In the genomic region with DNA sequence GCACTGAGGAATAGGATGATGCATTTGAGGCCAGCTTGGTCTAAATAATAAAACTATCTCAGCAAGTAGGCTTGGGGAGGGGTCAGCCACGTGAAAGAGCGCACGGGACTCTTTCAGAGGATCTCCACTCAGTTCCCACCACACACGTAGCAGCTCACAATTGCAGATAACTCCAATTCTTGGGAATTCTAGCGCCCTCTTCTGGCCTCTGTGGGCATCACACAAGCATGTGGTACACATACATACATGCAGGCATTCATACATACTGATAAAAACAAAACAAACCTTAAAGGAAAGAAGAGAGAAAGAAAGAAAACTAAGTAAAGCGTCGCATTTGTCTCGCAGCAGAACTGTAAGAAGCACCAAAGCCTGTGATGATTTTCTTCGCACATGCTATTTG, we compare ENCODE assay signal across 10 mouse cellular contexts. TPM values are rescaled to one million over a fixed set of nuclear protein-coding genes. Genes with fewer than 3 reads are reported as not detected.
DNase-seq lines count a peak whose midpoint lies in the region; ATAC-seq lines count a peak whose summit lies in the region.
"Had no signal": no experiment of that assay in that cellular context is flagged by ENCODE, and none has a peak within 500 bp of the region (broad histone marks: within the 10 kb centered on the region; RNA-seq: fewer than 3 reads in every experiment).

No protein-coding gene starts in this region.

- intact Hi-C loops in left cerebral cortex, postnatal 4 days (cut with DNase I), result no loop called here
- intact Hi-C loops in left cerebral cortex, postnatal 36 days (cut with DNase I), result loop anchor here (5.0 kb wide), 1 partner anchor 63 kb away; no protein-coding TSS in a partner anchor
- intact Hi-C loops in gastrocnemius, postnatal 14 days (cut with DNase I; ENCODE audit: low total_unique reads), result no loop called here

- peak; percentile 42 for DNase-seq in CD4-positive, CD25-positive, alpha-beta regulatory T cell, adult 2 months (ENCODE audit: low read depth, low spot score)
- DNase-seq in left cerebral cortex, postnatal 4 days, result peak; percentile 4
- no peak for DNase-seq in left cerebral cortex, postnatal 36 days (ENCODE audit: low spot score in 2 of 2)
- peak; percentile 23 to 38 for DNase-seq in B cell, adult 2 months
- DNase-seq in cerebellum, postnatal 14 days, result peak; percentile 32 to 60
- no peak for DNase-seq in kidney, postnatal 36 days
- no peak for DNase-seq in gastrocnemius, postnatal 14 days
- DNase-seq: lung, postnatal 4 days had no signal

- ATAC-seq in CD4-positive, CD25-positive, alpha-beta regulatory T cell, adult 4 months, result no peak
- ATAC-seq: inflammation-experienced regulatory T-cells, adult 6 months had no signal

RNA-seq across cellular contexts. Expression of a gene that starts 2.3 kb away (rescaled TPM):
- polyA plus RNA-seq in CD4-positive, CD25-positive, alpha-beta regulatory T cell, adult 4 months (2017; shearing (Covaris generic)), result 10 to 100 TPM; 34.7 to 38.8 TPM
- total RNA-seq in left cerebral cortex, postnatal 4 days (2021), result 10 to 100 TPM; 16.0 to 17.9 TPM
- 10 to 100 TPM; 49.8 to 53.8 TPM for total RNA-seq in left cerebral cortex, postnatal 36 days (2021)
- under 1 TPM; 0.07 to 0.35 TPM for total RNA-seq in gastrocnemius, postnatal 14 days (2021)

RNA-seq across cellular contexts. Expression of a gene that starts 16.3 kb away (rescaled TPM):
- 10 to 100 TPM; 31.2 to 37.0 TPM for polyA plus RNA-seq in CD4-positive, CD25-positive, alpha-beta regulatory T cell, adult 4 months (2017; shearing (Covaris generic))
- total RNA-seq in left cerebral cortex, postnatal 4 days (2021), result 10 to 100 TPM; 15.0 to 18.8 TPM
- total RNA-seq in left cerebral cortex, postnatal 36 days (2021), result 10 to 100 TPM; 15.7 to 21.0 TPM
- 1 to 10 TPM; 4.8 to 6.2 TPM for total RNA-seq in gastrocnemius, postnatal 14 days (2021)

Comparison
In these comparisons a context has a peak if more than half of its experiments do, and no peak if none do; other contexts are left out.
1. DNase-seq: peak in CD4-positive, CD25-positive, alpha-beta regulatory T cell, adult 2 months (single experiment), left cerebral cortex, postnatal 4 days (single experiment), B cell, adult 2 months (2 of 2) and cerebellum, postnatal 14 days (2 of 2); none in left cerebral cortex, postnatal 36 days (0 of 2), kidney, postnatal 36 days (0 of 2) and gastrocnemius, postnatal 14 days (single experiment).
2. RNA of a gene that starts 2.3 kb away (total RNA-seq): 49.8 to 53.8 TPM in left cerebral cortex, postnatal 36 days and 16.0 to 17.9 TPM in left cerebral cortex, postnatal 4 days; 0.07 to 0.35 TPM in gastrocnemius, postnatal 14 days; every median in the first group is over 10 times any median in the second.